Mouse (Mus musculus): ENCODE measurements around the gene Slc23a3. TPM values are rescaled to one million over a fixed set of nuclear protein-coding genes. Genes with fewer than 3 reads are reported as not detected.

Slc23a3 gene
- 2.5 and 2.6 TPM in 2 replicates for polyA plus RNA-seq (2015; fragmentation: Nextera tagmentation; extraction: Ambion mirVana)

GRCm38 (mm10) chr1:75133421-75134207 is at the start of gene Slc23a3:
Gene Slc23a3, minus strand, starts transcription at chr1:75133890.
- peak within 1 kb of the TSS; percentile 21; the same call in 1 of the 2 replicates for H3K4me2 ChIP-seq (ENCODE audit: low read depth, low read length)
- peaks cover 44% of the 10 kb centered on the region for H3K4me1 ChIP-seq (ENCODE audit: control insufficient read depth, low read depth, low read length)

DNA sequence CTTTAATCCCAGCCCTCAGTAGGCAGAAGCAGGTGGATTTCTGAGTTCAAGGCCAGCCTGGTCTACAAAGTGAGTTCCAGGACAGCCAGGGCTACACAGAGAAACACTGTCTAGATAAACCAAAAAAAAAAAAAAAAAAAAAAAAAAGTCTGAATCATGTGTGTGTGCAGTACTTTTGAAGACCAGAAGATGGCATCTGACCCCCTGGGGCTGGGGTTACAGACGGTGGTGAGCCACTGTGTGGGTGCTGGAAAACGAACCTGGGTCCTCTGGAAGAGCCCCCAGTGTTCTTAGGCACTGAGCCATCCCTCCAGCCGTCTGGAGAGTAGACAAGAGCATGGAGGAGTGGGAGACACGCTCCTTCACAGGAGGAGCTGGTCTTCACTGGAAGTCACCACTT is 48.5 kb upstream of the Slc23a3 start:
- Histone ChIP-seq H3K27ac (ENCODE audit: low read length) (no peak overlapping the region), H3K9ac (ENCODE audit: low read depth, low read length) (no peak overlapping the region), H3K27me3 (ENCODE audit: control insufficient read depth, insufficient read depth, low read depth, low read length) (no peaks in the 10 kb centered on the region), H3K4me2 (ENCODE audit: low read depth, low read length) (no peak overlapping the region), H3K4me1 (ENCODE audit: control insufficient read depth, low read depth, low read length) (peaks cover 23% of the 10 kb centered on the region), H3K9me3 (replicated peaks; ENCODE audit: control insufficient read depth, low read length) (no peaks in the 10 kb centered on the region), H3K4me3 (ENCODE audit: low read depth, low read length) (no peak overlapping the region), H3K36me3 (ENCODE audit: control insufficient read depth, insufficient read depth) (peaks cover 69% of the 10 kb centered on the region)
- no peak for ATAC-seq (ENCODE audit: low read depth)
- WGBS (ENCODE audit: insufficient replicate concordance), result 76% methylated on average over 4 of the region's 4 CpGs

More at GRCm38 (mm10) chr1:75133421-75134207, at the start of gene Slc23a3:
- ATAC-seq (ENCODE audit: low read depth), result no peak; the same call in 1 of the 2 replicates
- H3K9ac ChIP-seq (ENCODE audit: low read depth, low read length), result no peak within 1 kb of the TSS
- H3K4me3 ChIP-seq (ENCODE audit: low read depth, low read length), result no peak within 1 kb of the TSS
- no peaks in the 10 kb centered on the region for H3K27me3 ChIP-seq (ENCODE audit: control insufficient read depth, insufficient read depth, low read depth, low read length)
- H3K9me3 ChIP-seq (replicated peaks; ENCODE audit: control insufficient read depth, low read length), result no peaks in the 10 kb centered on the region
- peaks cover 30% of the 10 kb centered on the region for H3K36me3 ChIP-seq (ENCODE audit: control insufficient read depth, insufficient read depth)
- 55% methylated on average over 12 of the region's 12 CpGs for WGBS (ENCODE audit: insufficient replicate concordance)
- H3K27ac ChIP-seq (ENCODE audit: low read length), result 0 out of 2 replicates have a peak within 1 kb of the TSS, but pooled peaks have one; percentile 28

DNA sequence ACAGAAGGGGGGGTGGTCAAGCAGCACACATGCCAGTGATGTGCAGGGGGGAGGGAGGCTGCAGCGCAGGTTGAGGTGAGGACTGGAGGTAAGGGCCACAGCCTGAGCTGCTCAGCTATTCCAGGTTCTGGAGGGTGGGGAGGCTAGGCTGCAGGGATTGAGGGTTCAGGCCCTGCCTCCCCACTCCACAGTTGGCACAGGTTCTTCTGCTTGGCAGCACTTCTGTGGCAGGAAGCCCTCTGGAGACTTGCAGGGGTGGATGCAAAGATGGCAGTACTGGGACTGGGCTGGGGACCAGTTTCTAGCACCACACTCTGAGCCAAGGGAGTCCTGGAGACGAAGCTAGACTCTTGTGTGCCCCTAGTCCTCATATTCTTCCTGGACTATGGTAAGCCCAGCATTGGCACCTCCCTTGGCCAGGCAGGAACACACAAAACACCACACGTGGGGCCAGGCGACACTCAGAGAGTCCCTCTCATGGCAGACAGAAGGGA is 47.7 kb upstream of the Slc23a3 start:
- Histone ChIP-seq H3K27ac (ENCODE audit: low read length) (no peak overlapping the region; the same call in 1 of the 2 replicates), H3K4me3 (ENCODE audit: low read depth, low read length) (no peak overlapping the region), H3K9me3 (replicated peaks; ENCODE audit: control insufficient read depth, low read length) (no peaks in the 10 kb centered on the region), H3K27me3 (ENCODE audit: control insufficient read depth, insufficient read depth, low read depth, low read length) (no peaks in the 10 kb centered on the region), H3K36me3 (ENCODE audit: control insufficient read depth, insufficient read depth) (peaks cover 68% of the 10 kb centered on the region), H3K4me1 (ENCODE audit: control insufficient read depth, low read depth, low read length) (peaks cover 23% of the 10 kb centered on the region), H3K4me2 (ENCODE audit: low read depth, low read length) (no peak overlapping the region), H3K9ac (ENCODE audit: low read depth, low read length) (no peak overlapping the region)
- ATAC-seq (ENCODE audit: low read depth), result no peak
- 83% methylated on average over 4 of the region's 4 CpGs for WGBS (ENCODE audit: insufficient replicate concordance)

DNA sequence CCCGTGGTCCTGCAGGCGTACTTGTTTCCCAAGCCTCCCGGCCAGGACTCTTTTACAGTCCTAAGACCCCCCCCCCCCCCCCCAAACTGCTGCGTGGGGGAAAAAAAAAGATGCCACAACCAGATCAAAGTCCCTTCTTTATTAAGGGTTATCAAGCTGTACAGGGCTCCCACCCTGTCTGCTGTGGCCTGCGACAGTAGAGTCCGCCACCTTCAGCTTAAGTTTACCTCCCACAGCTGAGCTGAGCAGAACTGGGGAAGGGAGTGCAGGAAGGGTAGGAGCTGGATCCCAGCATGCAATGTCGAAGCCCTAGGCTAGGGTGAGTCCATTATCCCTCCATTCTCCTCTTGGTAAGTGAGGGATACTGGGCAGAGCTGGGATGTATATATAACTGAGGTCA is 47.1 kb upstream of the Slc23a3 start:
- WGBS (ENCODE audit: insufficient replicate concordance), result 35% methylated on average over 7 of the region's 7 CpGs
- Histone ChIP-seq H3K4me3 (ENCODE audit: low read depth, low read length) (peak overlapping the region; percentile 74), H3K27ac (ENCODE audit: low read length) (peak overlapping the region; percentile 98), H3K9me3 (replicated peaks; ENCODE audit: control insufficient read depth, low read length) (no peaks in the 10 kb centered on the region), H3K36me3 (ENCODE audit: control insufficient read depth, insufficient read depth) (peaks cover 68% of the 10 kb centered on the region), H3K4me2 (ENCODE audit: low read depth, low read length) (peak overlapping the region; percentile 89), H3K27me3 (ENCODE audit: control insufficient read depth, insufficient read depth, low read depth, low read length) (no peaks in the 10 kb centered on the region), H3K4me1 (ENCODE audit: control insufficient read depth, low read depth, low read length) (peaks cover 23% of the 10 kb centered on the region), H3K9ac (ENCODE audit: low read depth, low read length) (peak overlapping the region; percentile 48)
- no peak for ATAC-seq (ENCODE audit: low read depth)

DNA sequence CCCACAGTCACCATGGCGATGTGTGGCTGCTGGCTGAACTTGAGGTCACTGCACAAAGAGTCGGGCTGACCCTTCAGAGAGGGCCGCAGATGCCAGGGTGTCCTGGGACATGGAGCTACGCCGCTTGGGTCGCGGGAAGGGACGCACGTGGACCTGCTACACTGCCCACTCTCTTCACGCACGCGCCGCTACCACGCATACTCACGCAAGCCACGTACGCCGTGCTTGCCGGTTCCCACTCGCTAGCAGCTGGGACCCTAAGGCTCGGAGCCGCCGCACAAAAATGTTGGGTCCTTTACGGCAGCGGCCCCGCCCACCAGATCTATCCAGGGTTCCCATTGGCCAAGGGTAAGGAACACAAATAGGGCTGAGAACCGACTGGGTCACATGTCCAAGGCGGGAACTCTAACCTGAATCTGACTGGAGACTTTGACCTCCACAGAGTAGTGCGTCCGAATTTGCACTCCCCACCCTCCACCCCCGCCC is 46.5 kb upstream of the Slc23a3 start, which contains the start of gene Abcb6:
Gene Abcb6 (minus strand): TSS at position 288 of the 486 bp plus-strand sequence.
- Histone ChIP-seq H3K4me1 (ENCODE audit: control insufficient read depth, low read depth, low read length) (peaks cover 23% of the 10 kb centered on the region), H3K36me3 (ENCODE audit: control insufficient read depth, insufficient read depth) (peaks cover 68% of the 10 kb centered on the region), H3K4me3 (ENCODE audit: low read depth, low read length) (peak within 1 kb of the TSS; percentile 74), H3K4me2 (ENCODE audit: low read depth, low read length) (peak within 1 kb of the TSS; percentile 89), H3K27ac (ENCODE audit: low read length) (peak within 1 kb of the TSS; percentile 98), H3K9ac (ENCODE audit: low read depth, low read length) (peak within 1 kb of the TSS; percentile 85), H3K9me3 (replicated peaks; ENCODE audit: control insufficient read depth, low read length) (no peaks in the 10 kb centered on the region), H3K27me3 (ENCODE audit: control insufficient read depth, insufficient read depth, low read depth, low read length) (no peaks in the 10 kb centered on the region)
- WGBS (ENCODE audit: insufficient replicate concordance), result under 1% methylated on average over 31 of the region's 31 CpGs
- ATAC-seq (ENCODE audit: low read depth), result peak; percentile 91

DNA sequence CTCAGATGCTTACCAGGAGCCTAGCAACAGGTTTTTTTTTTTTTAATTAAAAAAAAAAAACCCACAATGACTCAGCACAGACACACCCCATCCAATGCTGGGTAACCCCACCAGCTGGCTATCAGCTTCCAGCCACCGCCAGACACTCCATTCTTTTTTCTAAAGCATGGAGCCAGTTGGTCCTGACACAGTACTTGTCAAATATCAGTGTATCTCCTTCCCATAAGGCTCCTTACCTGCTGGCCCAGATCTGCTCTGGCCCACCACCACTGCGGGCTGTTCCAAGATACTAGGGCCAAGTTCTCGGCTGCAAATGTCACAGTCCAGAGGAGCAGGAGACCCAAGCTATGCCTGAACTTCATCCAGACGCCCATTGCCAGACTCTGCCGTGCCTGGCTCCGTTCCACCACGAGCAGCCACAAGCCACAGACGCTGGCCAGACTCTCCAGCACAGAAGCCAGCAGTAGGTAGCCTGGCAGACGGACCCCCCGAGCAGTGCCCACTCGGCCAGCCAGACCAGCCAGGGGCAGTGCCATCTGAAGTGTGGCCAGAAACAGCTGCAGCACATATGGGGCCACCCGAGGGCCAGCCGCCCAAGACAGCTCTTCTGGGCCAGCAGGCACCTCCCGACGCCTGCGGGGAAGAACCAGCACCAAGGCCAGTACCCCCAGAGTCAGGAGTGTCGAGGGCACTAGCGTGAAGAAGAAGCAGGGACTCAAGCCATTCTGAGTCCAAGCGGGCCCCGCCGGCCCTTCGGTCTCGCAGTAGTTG is 45.8 kb upstream of the Slc23a3 start:
- peaks cover 23% of the 10 kb centered on the region for H3K4me1 ChIP-seq (ENCODE audit: control insufficient read depth, low read depth, low read length)
- H3K4me2 ChIP-seq (ENCODE audit: low read depth, low read length), result peak overlapping the region; percentile 89
- WGBS (ENCODE audit: insufficient replicate concordance), result 3% methylated on average over 23 of the region's 23 CpGs
- peak overlapping the region; percentile 74 for H3K4me3 ChIP-seq (ENCODE audit: low read depth, low read length)
- ATAC-seq (ENCODE audit: low read depth), result peak; percentile 71
- no peaks in the 10 kb centered on the region for H3K9me3 ChIP-seq (replicated peaks; ENCODE audit: control insufficient read depth, low read length)
- H3K36me3 ChIP-seq (ENCODE audit: control insufficient read depth, insufficient read depth), result peaks cover 66% of the 10 kb centered on the region
- H3K9ac ChIP-seq (ENCODE audit: low read depth, low read length), result peak overlapping the region; percentile 85
- no peaks in the 10 kb centered on the region for H3K27me3 ChIP-seq (ENCODE audit: control insufficient read depth, insufficient read depth, low read depth, low read length)
- H3K27ac ChIP-seq (ENCODE audit: low read length), result peak overlapping the region; percentile 98

DNA sequence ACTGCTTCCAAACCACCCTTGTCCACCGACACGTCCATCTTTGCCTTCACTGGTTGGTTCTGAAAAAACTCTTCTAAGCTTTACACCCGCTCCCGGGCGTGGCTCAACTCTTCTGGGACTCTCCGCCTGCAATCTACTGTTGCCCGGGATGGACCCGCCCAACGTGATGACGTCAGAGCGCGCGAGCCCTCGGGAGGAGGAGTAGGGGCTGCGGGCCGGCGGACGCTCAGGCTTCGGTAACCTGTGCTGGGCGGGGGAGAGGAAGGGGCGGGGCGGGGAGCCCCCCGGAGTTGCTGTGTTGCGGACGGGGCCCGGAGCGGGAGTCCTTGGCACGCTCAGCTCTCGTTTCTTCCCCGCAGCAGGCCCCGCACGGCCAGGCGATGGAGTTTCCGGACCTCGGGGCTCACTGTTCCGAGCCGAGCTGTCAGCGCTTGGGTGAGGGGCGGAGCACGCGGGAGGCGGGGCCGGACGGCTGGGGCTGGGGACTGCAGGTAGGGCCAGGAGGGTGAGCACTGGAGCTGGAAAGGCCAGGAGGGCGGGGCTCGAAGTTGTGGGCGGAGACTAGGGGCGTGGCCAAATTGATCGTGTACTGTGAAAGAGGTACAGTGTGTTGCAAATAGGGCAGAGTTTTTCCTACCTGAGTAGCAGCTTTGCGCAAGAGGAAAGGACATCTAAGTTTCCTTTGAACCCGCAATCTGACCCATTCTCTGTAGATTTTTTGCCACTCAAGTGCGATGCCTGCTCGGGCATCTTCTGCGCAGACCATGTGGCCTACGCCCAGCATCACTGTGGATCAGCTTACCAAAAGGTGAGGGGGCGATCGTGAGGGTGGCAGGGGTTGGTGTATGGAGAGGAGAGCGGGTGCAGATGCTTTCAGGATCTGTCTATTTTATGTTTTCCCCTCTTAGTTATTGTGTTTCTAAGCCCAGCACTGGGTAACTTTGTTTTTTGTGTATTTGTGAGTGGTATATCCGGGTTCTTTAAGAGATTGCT is 35.1 kb upstream of the Slc23a3 start, which contains the start of gene Zfand2b:
Gene Zfand2b (plus strand): TSS at position 175 of the 993 bp plus-strand sequence.
- H3K4me1 ChIP-seq (ENCODE audit: control insufficient read depth, low read depth, low read length), result peaks cover 30% of the 10 kb centered on the region
- peak within 1 kb of the TSS; percentile 95 for H3K27ac ChIP-seq (ENCODE audit: low read length)
- peak within 1 kb of the TSS; percentile 75 for H3K4me2 ChIP-seq (ENCODE audit: low read depth, low read length)
- H3K27me3 ChIP-seq (ENCODE audit: control insufficient read depth, insufficient read depth, low read depth, low read length), result no peaks in the 10 kb centered on the region
- H3K9me3 ChIP-seq (replicated peaks; ENCODE audit: control insufficient read depth, low read length), result no peaks in the 10 kb centered on the region
- peak; percentile 97 for ATAC-seq (ENCODE audit: low read depth)
- H3K4me3 ChIP-seq (ENCODE audit: low read depth, low read length), result peak within 1 kb of the TSS; percentile 76
- H3K9ac ChIP-seq (ENCODE audit: low read depth, low read length), result peak within 1 kb of the TSS; percentile 88
- H3K36me3 ChIP-seq (ENCODE audit: control insufficient read depth, insufficient read depth), result peaks cover 37% of the 10 kb centered on the region
- WGBS (ENCODE audit: insufficient replicate concordance), result 2% methylated on average over 59 of the region's 59 CpGs

GRCm38 (mm10) chr1:75168093-75168471 is 34.4 kb upstream of the Slc23a3 start:
- no peaks in the 10 kb centered on the region for H3K27me3 ChIP-seq (ENCODE audit: control insufficient read depth, insufficient read depth, low read depth, low read length)

More at GRCm38 (mm10) chr1:75168093-75168471, 34.4 kb upstream of the Slc23a3 start:
- peak overlapping the region; percentile 88 for H3K9ac ChIP-seq (ENCODE audit: low read depth, low read length)
- no peaks in the 10 kb centered on the region for H3K9me3 ChIP-seq (replicated peaks; ENCODE audit: control insufficient read depth, low read length)
- H3K4me1 ChIP-seq (ENCODE audit: control insufficient read depth, low read depth, low read length), result peaks cover 30% of the 10 kb centered on the region
- H3K4me2 ChIP-seq (ENCODE audit: low read depth, low read length), result peak overlapping the region; percentile 75
- H3K27ac ChIP-seq (ENCODE audit: low read length), result peak overlapping the region; percentile 95
- WGBS (ENCODE audit: insufficient replicate concordance), result 4% methylated on average over 7 of the region's 7 CpGs
- peaks cover 30% of the 10 kb centered on the region for H3K36me3 ChIP-seq (ENCODE audit: control insufficient read depth, insufficient read depth)
- peak overlapping the region; percentile 76 for H3K4me3 ChIP-seq (ENCODE audit: low read depth, low read length)
- peak; percentile 9; the same call in 1 of the 2 replicates for ATAC-seq (ENCODE audit: low read depth)

Data from liver, embryonic 16.5 days (tissue).